Mouse (Mus musculus) testis, adult 2 months (tissue): ENCODE measurements around the gene Cldn6. TPM values are rescaled to one million over a fixed set of nuclear protein-coding genes. Genes with fewer than 3 reads are reported as not detected.

ENCODE experiments used
- H3K27ac ChIP-seq: fragments of 200-500 bp; 2 replicates; pipeline ENCODE4 v1.5.1; 2012; ENCODE audit warnings: low read depth, low read length; ENCODE audit not compliant: control insufficient read depth, insufficient read depth
- H3K27me3 ChIP-seq: fragments of 200-500 bp; 2 replicates; pipeline ENCODE4 v1.6.1; 2012; ENCODE audit warnings: mild to moderate bottlenecking, low read length, moderate library complexity; ENCODE audit not compliant: control insufficient read depth, insufficient read depth
- H3K36me3 ChIP-seq: fragments of 200-500 bp; 2 replicates; pipeline ENCODE4 v1.6.1; 2012; ENCODE audit warnings: mild to moderate bottlenecking, low read length; ENCODE audit not compliant: control insufficient read depth, insufficient read depth
- H3K4me1 ChIP-seq: fragments of 200-500 bp; 2 replicates; pipeline ENCODE4 v1.6.1; 2012; ENCODE audit warnings: low read length; ENCODE audit not compliant: control insufficient read depth, insufficient read depth
- H3K4me3 ChIP-seq: fragments of 200-500 bp; 2 replicates; pipeline ENCODE4 v1.5.1; 2012; ENCODE audit warnings: low read depth, mild to moderate bottlenecking, low read length, moderate library complexity, mixed read lengths; ENCODE audit not compliant: control insufficient read depth
- CTCF ChIP-seq: fragments of 200-500 bp; IDR thresholded peaks from 2 replicates; pipeline ENCODE4 v1.5.1; 2012; ENCODE audit warnings: low read depth, mild to moderate bottlenecking, inconsistent platforms, low read length, moderate library complexity; ENCODE audit not compliant: control insufficient read depth, insufficient read depth, insufficient replicate concordance
- POLR2A ChIP-seq: fragments of 200-500 bp; IDR thresholded peaks from 2 replicates; pipeline ENCODE4 v1.6.1; 2012; ENCODE audit warnings: low read depth, mild to moderate bottlenecking, inconsistent platforms, low read length, moderate library complexity; ENCODE audit not compliant: control insufficient read depth
- polyA plus RNA-seq: library from polyadenylated mRNA; depleted of rRNA; stranded (reverse); fragments of >200 nt; gene quantifications from 2 replicates; pipeline ENCODE4 v1.2.3, GENCODE M21; 2012; rRNA removed

Cldn6 gene
- 0.16 and 0.19 TPM in 2 replicates for polyA plus RNA-seq

GRCm38 (mm10) chr17:23679127-23679835 lies at the start of gene Cldn6:
Gene Cldn6 (plus strand): TSS chr17:23679249.
- Histone ChIP-seq H3K4me3 (peak within 1 kb of the TSS; percentile 12; the same call in 1 of the 2 replicates), H3K4me1 (peaks cover 27% of the 10 kb centered on the region), H3K36me3 (no peaks in the 10 kb centered on the region), H3K27me3 (no peaks in the 10 kb centered on the region; the same call in 1 of the 2 replicates), H3K27ac (no peak within 1 kb of the TSS)
- TF ChIP-seq POLR2A (no peak), CTCF (no peak)

GRCm38 (mm10) chr17:23630195-23631020 lies 48.6 kb upstream of the Cldn6 start:
- Histone ChIP-seq H3K4me3 (peak overlapping the region; percentile 25), H3K36me3 (no peaks in the 10 kb centered on the region), H3K27me3 (no peaks in the 10 kb centered on the region), H3K27ac (no peak overlapping the region), H3K4me1 (peaks cover 11% of the 10 kb centered on the region)
- TF ChIP-seq POLR2A: no peak
- peak; percentile 78; the same call in 1 of the 2 replicates for TF ChIP-seq CTCF

- peaks cover 11% of the 10 kb centered on the region for H3K4me1 ChIP-seq
- no peak overlapping the region for H3K4me3 ChIP-seq
- TF ChIP-seq POLR2A (no peak), CTCF (no peak)
- H3K27ac ChIP-seq: no peak overlapping the region
- H3K36me3 ChIP-seq: no peaks in the 10 kb centered on the region
- no peaks in the 10 kb centered on the region for H3K27me3 ChIP-seq
These were observed 47.8 kb upstream of the Cldn6 start for GRCm38 (mm10) chr17:23631241-23631640.

- Histone ChIP-seq H3K36me3 (no peaks in the 10 kb centered on the region), H3K27ac (no peak within 1 kb of the TSS), H3K4me1 (peaks cover 14% of the 10 kb centered on the region), H3K4me3 (peak within 1 kb of the TSS; percentile 32), H3K27me3 (peaks cover 3% of the 10 kb centered on the region; the same call in 1 of the 2 replicates)
- no peak for TF ChIP-seq POLR2A
- no peak for TF ChIP-seq CTCF
These were observed 34.2 kb upstream of the Cldn6 start, which contains the start of gene Mmp25 for GRCm38 (mm10) chr17:23644613-23645495. Gene Mmp25 (minus strand): TSS chr17:23645277.

GRCm38 (mm10) chr17:23645894-23646293 lies 33.2 kb upstream of the Cldn6 start:
- H3K36me3 ChIP-seq: no peaks in the 10 kb centered on the region
- H3K4me3 ChIP-seq: no peak overlapping the region
- no peak overlapping the region for H3K27ac ChIP-seq
- peaks cover 3% of the 10 kb centered on the region; the same call in 1 of the 2 replicates for H3K27me3 ChIP-seq
- TF ChIP-seq CTCF: no peak
- TF ChIP-seq POLR2A: no peak
- H3K4me1 ChIP-seq: peaks cover 14% of the 10 kb centered on the region

GRCm38 (mm10) chr17:23651363-23651762 lies 27.7 kb upstream of the Cldn6 start:
- H3K4me3 ChIP-seq: no peak overlapping the region
- no peaks in the 10 kb centered on the region for H3K36me3 ChIP-seq
- TF ChIP-seq CTCF: no peak
- TF ChIP-seq POLR2A: no peak

More at GRCm38 (mm10) chr17:23651363-23651762, 27.7 kb upstream of the Cldn6 start:
- no peaks in the 10 kb centered on the region for H3K4me1 ChIP-seq
- H3K27me3 ChIP-seq: no peaks in the 10 kb centered on the region
- H3K27ac ChIP-seq: no peak overlapping the region
